Mouse (Mus musculus): ENCODE data around the gene Pus7. TPM values are rescaled to one million over a fixed set of nuclear protein-coding genes. Genes with fewer than 3 reads are reported as not detected.

The Pus7 gene
- total and polyA plus RNA-seq, 3 experiments, result 95.8 to 142 TPM; not detected in 1

GRCm38 (mm10) chr5:23774186-23774585, 9.3 kb downstream of the Pus7 start:
- Histone ChIP-seq H3K9me3 (replicated peaks; ENCODE audit: insufficient read depth, low read length) (no peaks in the 10 kb centered on the region), H3K9ac (ENCODE audit: control insufficient read depth, low read depth, low read length, poor library complexity, severe bottlenecking) (no peak overlapping the region), H3K27me3 (ENCODE audit: control insufficient read depth in 1 of 2, insufficient read depth in 2 of 2, low read length in 2 of 2) (no peaks in the 10 kb centered on the region), H3K4me1 (ENCODE audit: control insufficient read depth in 1 of 2, insufficient read depth in 2 of 2, low read length in 2 of 2) (peaks cover 0 to 1% of the 10 kb centered on the region in 2 experiments; a peak in 1 of 4 replicates), H3K36me3 (ENCODE audit: control insufficient read depth in 1 of 2, insufficient read depth in 2 of 2, low read length in 2 of 2) (peaks cover 4 to 40% of the 10 kb centered on the region in 2 experiments), H3K27ac (ENCODE audit: control insufficient read depth, low read depth, low read length) (no peak overlapping the region), H3K79me2 (ENCODE audit: control insufficient read depth, insufficient read depth, low read length, poor library complexity) (peaks cover 19% of the 10 kb centered on the region), H3K4me3 (ENCODE audit: control insufficient read depth in 1 of 2, insufficient read depth in 1 of 2, low read depth in 2 of 2, low read length in 2 of 2) (no peak overlapping the region)
- peak; percentile 46 for DNase-seq (ENCODE audit: low read depth, low spot score)
- TF ChIP-seq ZC3H11A (IDR thresholded peaks at IDR 0.05; ENCODE audit: low read depth, low read length), result no peak

GRCm38 (mm10) chr5:23771105-23771504, 12.4 kb downstream of the Pus7 start:
- Histone ChIP-seq H3K9ac (ENCODE audit: control insufficient read depth, low read depth, low read length, poor library complexity, severe bottlenecking) (no peak overlapping the region), H3K79me2 (ENCODE audit: control insufficient read depth, insufficient read depth, low read length, poor library complexity) (peaks cover 5% of the 10 kb centered on the region; the same call in 1 of the 2 replicates), H3K27me3 (ENCODE audit: control insufficient read depth in 1 of 2, insufficient read depth in 2 of 2, low read length in 2 of 2) (no peaks in the 10 kb centered on the region), H3K4me3 (ENCODE audit: control insufficient read depth in 1 of 2, insufficient read depth in 1 of 2, low read depth in 2 of 2, low read length in 2 of 2) (no peak overlapping the region), H3K9me3 (replicated peaks; ENCODE audit: insufficient read depth, low read length) (no peaks in the 10 kb centered on the region), H3K36me3 (ENCODE audit: control insufficient read depth in 1 of 2, insufficient read depth in 2 of 2, low read length in 2 of 2) (peaks cover 3 to 47% of the 10 kb centered on the region in 2 experiments), H3K4me1 (ENCODE audit: control insufficient read depth in 1 of 2, insufficient read depth in 2 of 2, low read length in 2 of 2) (peaks cover 0 to 1% of the 10 kb centered on the region in 2 experiments; a peak in 1 of 4 replicates), H3K27ac (ENCODE audit: control insufficient read depth, low read depth, low read length) (no peak overlapping the region)
- TF ChIP-seq ZNF384 (IDR thresholded peaks at IDR 0.05; ENCODE audit: low read depth, low read length) (no peak), MAX (IDR thresholded peaks at IDR 0.05; ENCODE audit: low read length) (peak; percentile 85), MXI1 (IDR thresholded peaks at IDR 0.05; ENCODE audit: low read depth, low read length) (peak; percentile 83; the same call in 1 of the 2 replicates), USF2 (IDR thresholded peaks at IDR 0.05; ENCODE audit: borderline replicate concordance in 1 of 2, insufficient read depth in 1 of 2, low read depth in 1 of 2, low read length in 2 of 2) (no peak), MAFK (IDR thresholded peaks at IDR 0.05; ENCODE audit: borderline replicate concordance, low read depth, low read length) (no peak), CHD2 (IDR thresholded peaks at IDR 0.05; ENCODE audit: low read length) (no peak), MAZ (IDR thresholded peaks at IDR 0.05; ENCODE audit: low read depth, low read length) (no peak), HCFC1 (IDR thresholded peaks at IDR 0.05; ENCODE audit: low read depth, low read length) (peak; percentile 40; the same call in 1 of the 2 replicates), EP300 (IDR thresholded peaks at IDR 0.05; ENCODE audit: low read depth in 1 of 2, low read length in 2 of 2) (no peak), CHD1 (IDR thresholded peaks at IDR 0.05; ENCODE audit: low read depth, low read length) (no peak), USF1 (IDR thresholded peaks at IDR 0.05; ENCODE audit: low read depth, low read length) (peak; percentile 54; the same call in 1 of the 2 replicates)
- peak; percentile 53 for DNase-seq (ENCODE audit: low read depth, low spot score)

GRCm38 (mm10) chr5:23764557-23764956, 19.0 kb downstream of the Pus7 start:
- H3K36me3 ChIP-seq (ENCODE audit: control insufficient read depth in 1 of 2, insufficient read depth in 2 of 2, low read length in 2 of 2), result peaks cover 0 to 52% of the 10 kb centered on the region in 2 experiments; a peak in 2 of 4 replicates
- no peak overlapping the region for H3K4me3 ChIP-seq (ENCODE audit: control insufficient read depth in 1 of 2, insufficient read depth in 1 of 2, low read depth in 2 of 2, low read length in 2 of 2)
- no peaks in the 10 kb centered on the region for H3K9me3 ChIP-seq (replicated peaks; ENCODE audit: insufficient read depth, low read length)
- H3K4me1 ChIP-seq (ENCODE audit: control insufficient read depth in 1 of 2, insufficient read depth in 2 of 2, low read length in 2 of 2), result no peaks in the 10 kb centered on the region
- no peak overlapping the region for H3K27ac ChIP-seq (ENCODE audit: control insufficient read depth, low read depth, low read length)
- TF ChIP-seq NELFE (IDR thresholded peaks at IDR 0.05; ENCODE audit: low read depth, low read length), result no peak
- no peak for TF ChIP-seq ELF1 (IDR thresholded peaks at IDR 0.05; ENCODE audit: low read depth, low read length)
- no peak for TF ChIP-seq BHLHE40 (IDR thresholded peaks at IDR 0.05; ENCODE audit: borderline replicate concordance, low read depth, low read length)
- TF ChIP-seq TAL1 (IDR thresholded peaks at IDR 0.05; ENCODE audit: low read length), result no peak
- TF ChIP-seq RCOR1 (IDR thresholded peaks at IDR 0.05; ENCODE audit: low read depth, low read length), result no peak
- TF ChIP-seq CHD2 (IDR thresholded peaks at IDR 0.05; ENCODE audit: low read length), result no peak
- no peak for TF ChIP-seq RAD21 (IDR thresholded peaks at IDR 0.05; ENCODE audit: low read depth, low read length)
- TF ChIP-seq MAX (IDR thresholded peaks at IDR 0.05; ENCODE audit: low read length), result no peak
- no peak for TF ChIP-seq GABPA (IDR thresholded peaks at IDR 0.05; ENCODE audit: low read depth, low read length)
- TF ChIP-seq MYB (IDR thresholded peaks at IDR 0.05; ENCODE audit: low read depth, low read length), result no peak
- no peak for TF ChIP-seq CHD1 (IDR thresholded peaks at IDR 0.05; ENCODE audit: low read depth, low read length)
- no peak for TF ChIP-seq USF2 (IDR thresholded peaks at IDR 0.05; ENCODE audit: borderline replicate concordance in 1 of 2, insufficient read depth in 1 of 2, low read depth in 1 of 2, low read length in 2 of 2)
- no peak for TF ChIP-seq ZNF384 (IDR thresholded peaks at IDR 0.05; ENCODE audit: low read depth, low read length)
- TF ChIP-seq ETS1 (IDR thresholded peaks at IDR 0.05; ENCODE audit: low read depth, low read length), result no peak
- no peaks in the 10 kb centered on the region for H3K79me2 ChIP-seq (ENCODE audit: control insufficient read depth, insufficient read depth, low read length, poor library complexity)
- no peak for DNase-seq (ENCODE audit: low read depth, low spot score)
- no peak overlapping the region for H3K9ac ChIP-seq (ENCODE audit: control insufficient read depth, low read depth, low read length, poor library complexity, severe bottlenecking)
- H3K27me3 ChIP-seq (ENCODE audit: control insufficient read depth in 1 of 2, insufficient read depth in 2 of 2, low read length in 2 of 2), result no peaks in the 10 kb centered on the region

Measured in MEL (cell line).